Mouse (Mus musculus) neural tube, embryonic 11.5 days (tissue): Measurements from ENCODE around the gene Uroc1. TPM values are rescaled to one million over a fixed set of nuclear protein-coding genes. Genes with fewer than 3 reads are reported as not detected.
A peak's percentile ranks its signal among the peaks of the same experiment; 100 is the strongest.

Experiments used
- ATAC-seq: fragments of 200-750 bp; cut with Nextera tagmentation; 2 replicates; pipeline ENCODE4 v1.8.0; 2017; ENCODE audit warnings: moderate number of reproducible peaks, mild to moderate bottlenecking, moderate TSS enrichment, moderate library complexity; ENCODE audit not compliant: insufficient read depth, low FRiP score, low TSS enrichment
- DNase-seq: peaks from one replicate; pipeline ENCODE4 v3.0.0-alpha.2; 2015; ENCODE audit warnings: low spot score
- H3K27ac ChIP-seq: fragments of 300-500 bp; sonication (generic); 2 replicates; pipeline ENCODE4 v1.5.1; 2014; ENCODE audit warnings: low read depth, mild to moderate bottlenecking, low read length
- H3K27me3 ChIP-seq: fragments of 300-500 bp; sonication (generic); 2 replicates; pipeline ENCODE4 v1.6.1; 2014; ENCODE audit warnings: mild to moderate bottlenecking, low read length, mixed read lengths; ENCODE audit not compliant: control insufficient read depth, insufficient read depth
- H3K36me3 ChIP-seq: fragments of 300-500 bp; sonication (generic); 2 replicates; pipeline ENCODE4 v1.6.1; 2014; ENCODE audit warnings: mild to moderate bottlenecking, low read length, moderate library complexity, mixed read lengths; ENCODE audit not compliant: control insufficient read depth, insufficient read depth
- H3K4me1 ChIP-seq: fragments of 300-500 bp; sonication (generic); 2 replicates; pipeline ENCODE4 v1.6.1; 2014; ENCODE audit warnings: low read length, mixed read lengths; ENCODE audit not compliant: control insufficient read depth, insufficient read depth
- H3K4me2 ChIP-seq: fragments of 300-500 bp; sonication (generic); 2 replicates; pipeline ENCODE4 v1.6.1; 2014; ENCODE audit warnings: low read depth, mild to moderate bottlenecking, moderate library complexity
- H3K4me3 ChIP-seq: fragments of 300-500 bp; sonication (generic); 2 replicates; pipeline ENCODE4 v1.5.1; 2014; ENCODE audit warnings: low read depth, low read length
- H3K9ac ChIP-seq: fragments of 300-500 bp; sonication (generic); 2 replicates; pipeline ENCODE4 v1.6.1; 2014; ENCODE audit warnings: mild to moderate bottlenecking, low read length
- H3K9me3 ChIP-seq: fragments of 300-500 bp; sonication (generic); 2 replicates; pipeline ENCODE4 v1.6.1; 2016; ENCODE audit warnings: low read length; ENCODE audit not compliant: control insufficient read depth
- WGBS: fragments of 180-500 bp; shearing (Covaris S2); extraction: QIAGEN DNeasy Blood & Tissue Kit; methylation state at CpG from one replicate; pipeline ENCODE4 v1.1.7; 2014; 5-methylcytosine and 5-hydroxymethylcytosine counted together
- polyA plus RNA-seq: library from polyadenylated mRNA; unstranded; fragments of >200 nt; fragmentation: Nextera tagmentation; extraction: Ambion mirVana; gene quantifications from 2 replicates; pipeline ENCODE4 v1.2.1, GENCODE M21; 2014

Gene Uroc1
- polyA plus RNA-seq, 1 experiment from 2014 or later = not detected

DNA sequence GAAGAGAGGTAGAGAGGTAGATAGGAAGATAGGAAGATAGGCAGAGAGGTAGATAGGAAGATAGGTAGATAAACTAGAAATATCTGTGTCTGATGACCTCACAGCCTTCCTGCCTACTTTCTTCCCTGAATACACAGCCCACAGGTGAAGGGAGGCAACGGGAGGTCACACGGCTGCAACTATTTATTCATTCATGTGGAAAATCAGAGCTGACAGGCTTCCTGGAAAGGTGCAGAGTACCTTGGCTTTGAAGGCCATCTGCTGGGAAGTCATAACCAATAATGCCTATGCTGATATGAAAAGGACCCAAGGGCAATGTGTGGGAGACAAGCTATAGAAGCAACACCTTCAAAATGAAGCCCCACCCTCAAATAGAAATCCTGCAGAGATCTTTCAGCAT is 9.3 kb downstream of the Uroc1 start:
- no peak for ATAC-seq
- H3K4me1 ChIP-seq = no peaks in the 10 kb centered on the region
- no peak overlapping the region for H3K27ac ChIP-seq
- no peaks in the 10 kb centered on the region for H3K36me3 ChIP-seq
- H3K9me3 ChIP-seq = no peaks in the 10 kb centered on the region
- no peaks in the 10 kb centered on the region for H3K27me3 ChIP-seq
- H3K4me2 ChIP-seq = no peak overlapping the region
- no peak overlapping the region for H3K9ac ChIP-seq
- no peak for DNase-seq
- WGBS = 79% methylated on average over 2 of the region's 2 CpGs
- no peak overlapping the region for H3K4me3 ChIP-seq

GRCm38 (mm10) chr6:90347183-90347582 is 14.1 kb downstream of the Uroc1 start:
- H3K36me3 ChIP-seq = no peaks in the 10 kb centered on the region
- ATAC-seq = no peak
- H3K4me3 ChIP-seq = no peak overlapping the region
- no peaks in the 10 kb centered on the region for H3K4me1 ChIP-seq
- H3K27me3 ChIP-seq = no peaks in the 10 kb centered on the region
- H3K27ac ChIP-seq = no peak overlapping the region
- H3K9ac ChIP-seq = no peak overlapping the region
- WGBS = 87% methylated on average over 4 of the region's 4 CpGs
- DNase-seq = no peak
- H3K9me3 ChIP-seq = no peaks in the 10 kb centered on the region
- no peak overlapping the region for H3K4me2 ChIP-seq

- Histone ChIP-seq H3K27me3 (no peaks in the 10 kb centered on the region), H3K9me3 (no peaks in the 10 kb centered on the region), H3K4me3 (no peak overlapping the region), H3K27ac (no peak overlapping the region), H3K9ac (no peak overlapping the region), H3K4me1 (no peaks in the 10 kb centered on the region), H3K4me2 (no peak overlapping the region), H3K36me3 (no peaks in the 10 kb centered on the region)
- WGBS = 79% methylated on average over 4 of the region's 4 CpGs
- no peak for DNase-seq
- ATAC-seq = no peak
Measured at GRCm38 (mm10) chr6:90348500-90348899, 15.4 kb downstream of the Uroc1 start.

- H3K9me3 ChIP-seq = no peaks in the 10 kb centered on the region
- DNase-seq = peak; percentile 42
Measured at GRCm38 (mm10) chr6:90350011-90350410, 16.9 kb downstream of the Uroc1 start.

DNA sequence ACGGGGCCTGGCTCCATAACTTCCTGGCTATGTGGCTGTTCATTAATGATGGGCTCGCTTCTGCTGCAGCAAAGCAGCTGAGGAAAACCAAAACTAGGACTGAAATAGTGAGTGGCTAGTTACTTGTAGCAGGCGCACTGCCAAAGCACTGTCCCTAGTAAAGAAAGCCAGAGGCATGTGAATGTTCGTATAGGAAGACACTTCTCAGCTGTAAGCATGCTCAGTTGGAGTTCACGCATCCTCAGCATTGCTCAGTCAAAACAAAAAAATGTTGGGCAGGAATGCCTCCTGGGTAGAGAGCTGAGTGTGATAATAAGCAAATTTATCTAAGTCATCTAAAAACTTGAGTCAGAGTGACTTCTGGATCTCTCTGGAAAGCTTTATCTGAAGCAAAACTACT is 25.1 kb downstream of the Uroc1 start:
- ATAC-seq = no peak
- Histone ChIP-seq H3K27me3 (no peaks in the 10 kb centered on the region), H3K4me1 (no peaks in the 10 kb centered on the region), H3K27ac (no peak overlapping the region), H3K9ac (no peak overlapping the region), H3K9me3 (no peaks in the 10 kb centered on the region), H3K4me3 (no peak overlapping the region), H3K4me2 (no peak overlapping the region), H3K36me3 (no peaks in the 10 kb centered on the region)
- no peak for DNase-seq
- 77% methylated on average over 5 of the region's 5 CpGs for WGBS

More at GRCm38 (mm10) chr6:90350011-90350410, 16.9 kb downstream of the Uroc1 start:
- 61% methylated on average over 2 of the region's 2 CpGs for WGBS
- Histone ChIP-seq H3K4me2 (no peak overlapping the region), H3K9ac (no peak overlapping the region), H3K4me3 (no peak overlapping the region), H3K36me3 (no peaks in the 10 kb centered on the region), H3K4me1 (no peaks in the 10 kb centered on the region), H3K27ac (no peak overlapping the region), H3K27me3 (no peaks in the 10 kb centered on the region)
- ATAC-seq = no peak

GRCm38 (mm10) chr6:90359445-90359844 is 26.4 kb downstream of the Uroc1 start:
- no peak overlapping the region for H3K4me2 ChIP-seq
- H3K4me3 ChIP-seq = no peak overlapping the region
- H3K36me3 ChIP-seq = no peaks in the 10 kb centered on the region
- ATAC-seq = no peak
- H3K9ac ChIP-seq = no peak overlapping the region
- no peak overlapping the region for H3K27ac ChIP-seq
- H3K9me3 ChIP-seq = no peaks in the 10 kb centered on the region
- no peaks in the 10 kb centered on the region for H3K27me3 ChIP-seq
- DNase-seq = no peak
- H3K4me1 ChIP-seq = no peaks in the 10 kb centered on the region
- 79% methylated on average over 2 of the region's 2 CpGs for WGBS

DNA sequence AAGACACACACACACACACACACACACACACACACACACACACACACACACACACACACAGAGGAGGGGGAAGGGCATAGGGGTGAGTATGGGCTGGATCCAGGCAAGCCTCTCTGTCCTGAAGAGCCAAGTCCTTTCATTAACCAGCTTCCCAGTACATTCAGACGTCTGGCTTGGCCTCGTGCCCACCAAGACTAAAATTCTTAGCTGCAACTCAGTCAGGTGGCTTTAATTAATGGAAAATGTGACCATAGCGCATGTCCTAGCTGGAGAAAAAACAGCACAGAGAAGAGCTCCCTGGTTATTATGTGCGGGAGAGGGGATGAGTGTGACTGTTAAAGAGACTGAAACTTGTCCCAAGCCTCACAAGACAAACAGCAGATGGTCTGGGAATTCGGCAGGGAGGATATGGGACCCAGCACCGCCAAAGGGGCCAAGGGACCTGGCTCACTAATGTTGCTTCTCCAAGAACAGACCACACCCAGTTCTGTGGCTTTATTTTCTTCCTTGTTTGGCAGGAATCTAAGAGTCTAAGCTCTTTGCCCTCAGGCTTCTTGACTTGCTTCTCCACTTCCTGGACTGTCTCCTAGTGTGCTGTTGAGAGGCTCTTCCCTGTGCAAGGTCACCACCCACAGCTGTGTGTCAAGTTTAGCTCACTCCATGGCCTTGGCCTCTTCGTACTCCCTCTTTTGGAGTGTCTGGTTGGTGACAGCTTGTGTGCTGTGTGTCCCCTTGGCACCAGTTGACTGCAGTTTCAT is 27.1 kb downstream of the Uroc1 start:
- ATAC-seq (no peak), DNase-seq (no peak)
- Histone ChIP-seq H3K4me2 (no peak overlapping the region), H3K4me3 (no peak overlapping the region), H3K36me3 (no peaks in the 10 kb centered on the region), H3K27me3 (no peaks in the 10 kb centered on the region), H3K9ac (no peak overlapping the region), H3K9me3 (no peaks in the 10 kb centered on the region), H3K27ac (no peak overlapping the region), H3K4me1 (no peaks in the 10 kb centered on the region)
- 67% methylated on average over 7 of the region's 7 CpGs for WGBS

DNA sequence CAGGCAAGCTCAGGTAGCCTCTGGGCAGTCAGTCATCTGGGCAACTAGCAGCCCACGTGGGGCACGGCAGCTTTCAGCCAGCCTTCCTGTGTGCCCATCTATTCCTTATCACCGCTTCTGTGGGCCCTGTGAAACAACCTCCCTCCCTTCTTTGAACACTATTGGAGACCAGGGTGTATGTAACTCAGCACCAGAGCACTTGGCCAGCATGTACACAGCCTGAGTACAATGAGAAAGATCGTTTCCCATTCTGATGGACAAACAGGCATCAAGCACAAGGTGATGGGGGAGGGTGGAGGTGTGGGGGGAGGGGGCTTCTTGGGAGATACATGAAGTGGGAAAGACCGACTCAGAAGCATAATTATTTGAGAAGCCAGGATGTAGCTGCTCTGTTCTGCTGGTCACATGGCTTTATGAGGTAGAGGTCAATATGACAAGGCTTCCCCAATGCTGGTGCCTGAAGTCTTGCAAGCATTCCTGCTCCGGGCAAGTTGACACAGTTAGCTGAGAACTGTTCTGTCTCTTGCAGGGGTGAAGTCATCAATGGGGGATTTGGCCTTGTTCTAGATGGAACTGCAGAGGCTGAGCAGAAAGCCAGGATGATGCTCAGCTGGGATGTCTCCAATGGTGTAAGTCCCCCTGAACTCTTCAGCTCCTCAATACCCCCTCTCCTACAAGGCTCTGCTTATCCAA is 28.0 kb downstream of the Uroc1 start:
- Histone ChIP-seq H3K9me3 (no peaks in the 10 kb centered on the region), H3K9ac (no peak overlapping the region), H3K27me3 (no peaks in the 10 kb centered on the region), H3K4me1 (no peaks in the 10 kb centered on the region), H3K4me3 (no peak overlapping the region), H3K4me2 (no peak overlapping the region), H3K27ac (no peak overlapping the region), H3K36me3 (no peaks in the 10 kb centered on the region)
- 84% methylated on average over 6 of the region's 6 CpGs for WGBS
- DNase-seq = no peak
- ATAC-seq = no peak

- no peaks in the 10 kb centered on the region for H3K36me3 ChIP-seq
- no peak overlapping the region for H3K4me2 ChIP-seq
- no peaks in the 10 kb centered on the region for H3K27me3 ChIP-seq
- H3K9me3 ChIP-seq = no peaks in the 10 kb centered on the region
- no peak overlapping the region for H3K27ac ChIP-seq
- ATAC-seq (no peak), DNase-seq (no peak)
- no peak overlapping the region for H3K9ac ChIP-seq
- 82% methylated on average over 5 of the region's 5 CpGs for WGBS
- H3K4me3 ChIP-seq = no peak overlapping the region
- H3K4me1 ChIP-seq = no peaks in the 10 kb centered on the region
Measured at GRCm38 (mm10) chr6:90363301-90363700, 30.2 kb downstream of the Uroc1 start.
